8 mouse cellular contexts compared by ENCODE assay signal in genomic region chr5:119691075-119691474, GRCm38 (mm10). TPM values are rescaled to one million over a fixed set of nuclear protein-coding genes. Genes with fewer than 3 reads are reported as not detected.
DNase-seq lines count a peak whose midpoint lies in the region; ATAC-seq and TF ChIP-seq lines count a peak whose summit lies in the region.

No protein-coding gene starts in this region.

- H3K4me3 ChIP-seq in spleen, adult 2 months (ENCODE audit: extremely low read depth, insufficient read depth, insufficient read length) = no peak overlapping the region
- no peak overlapping the region for H3K4me3 ChIP-seq in forebrain, postnatal 0 days (ENCODE audit: low read depth, low read length)
- H3K4me3 ChIP-seq in kidney, embryonic 14.5 days (ENCODE audit: low read length) = 0 out of 2 replicates have a peak overlapping the region, but pooled peaks have one; percentile 3
- no peak overlapping the region for H3K4me3 ChIP-seq in limb, embryonic 11.5 days (ENCODE audit: low read depth, low read length)

- H3K9me3 ChIP-seq in forebrain, postnatal 0 days (ENCODE audit: low read length) = no peaks in the 10 kb centered on the region
- H3K9me3 ChIP-seq in kidney, embryonic 14.5 days (ENCODE audit: control insufficient read depth, low read length) = no peaks in the 10 kb centered on the region
- no peaks in the 10 kb centered on the region for H3K9me3 ChIP-seq in limb, embryonic 11.5 days (ENCODE audit: control insufficient read depth, low read length)

- DNase-seq in spleen, adult 2 months (ENCODE audit: low read depth in 1 of 2, low spot score in 2 of 2) = peak in 1 of 2 experiments; percentile 30
- DNase-seq in spleen, adult 12 weeks (ENCODE audit: low spot score) = no peak
- peak; percentile 85 for DNase-seq in brain, embryonic 14.5 days (ENCODE audit: low read depth)
- DNase-seq in forebrain, postnatal 0 days = peak; percentile 92
- peak; percentile 90 for DNase-seq in limb, embryonic 11.5 days (ENCODE audit: low spot score)
- DNase-seq in retina, embryonic 14.5 days (ENCODE audit: low spot score) = peak; percentile 92
- peak; percentile 68 to 83 for DNase-seq in urinary bladder, postnatal 4 days (ENCODE audit: low spot score in 2 of 2)

- H3K27me3 ChIP-seq in spleen, adult 2 months (ENCODE audit: control insufficient read depth, insufficient read depth, low read length) = peaks cover 3% of the 10 kb centered on the region
- peaks cover 56% of the 10 kb centered on the region for H3K27me3 ChIP-seq in forebrain, postnatal 0 days (ENCODE audit: insufficient read depth, low read length)
- H3K27me3 ChIP-seq in kidney, embryonic 14.5 days (ENCODE audit: control insufficient read depth, insufficient read depth, low read length) = peaks cover 58% of the 10 kb centered on the region
- peaks cover 40% of the 10 kb centered on the region for H3K27me3 ChIP-seq in limb, embryonic 11.5 days (ENCODE audit: control insufficient read depth, insufficient read depth, low read length)

- ATAC-seq in forebrain, postnatal 0 days = peak; percentile 32; the same call in 1 of the 2 replicates
- no peak for ATAC-seq in kidney, embryonic 14.5 days (ENCODE audit: low FRiP score, low TSS enrichment)
- no peak for ATAC-seq in limb, embryonic 11.5 days (ENCODE audit: insufficient number of reproducible peaks, low FRiP score, low TSS enrichment, low read depth)

- TF ChIP-seq POLR2A in spleen, adult 2 months (IDR thresholded peaks at IDR 0.05; ENCODE audit: low read depth, low read length) = no peak
- TF ChIP-seq POLR2A in brain, embryonic 14.5 days (IDR thresholded peaks at IDR 0.05; ENCODE audit: borderline replicate concordance, extremely low read depth, insufficient read depth, insufficient read length, poor library complexity, severe bottlenecking) = no peak

- no peak overlapping the region for H3K9ac ChIP-seq in forebrain, postnatal 0 days
- no peak overlapping the region; the same call in 1 of the 2 replicates for H3K9ac ChIP-seq in kidney, embryonic 14.5 days (ENCODE audit: low read depth, low read length)
- H3K9ac ChIP-seq in limb, embryonic 11.5 days (ENCODE audit: low read length) = no peak overlapping the region

- H3K4me1 ChIP-seq in spleen, adult 2 months (ENCODE audit: control insufficient read depth, insufficient read depth, insufficient read length) = no peaks in the 10 kb centered on the region
- H3K4me1 ChIP-seq in forebrain, postnatal 0 days (ENCODE audit: insufficient read depth) = no peaks in the 10 kb centered on the region
- H3K4me1 ChIP-seq in kidney, embryonic 14.5 days (ENCODE audit: control insufficient read depth, insufficient read depth, low read length) = peaks cover 10% of the 10 kb centered on the region
- H3K4me1 ChIP-seq in limb, embryonic 11.5 days (ENCODE audit: control insufficient read depth, insufficient read depth, low read length) = peaks cover 25% of the 10 kb centered on the region

- no peak overlapping the region for H3K27ac ChIP-seq in spleen, adult 2 months (ENCODE audit: insufficient read depth, low read length)
- H3K27ac ChIP-seq in forebrain, postnatal 0 days (ENCODE audit: low read depth, low read length) = no peak overlapping the region
- no peak overlapping the region for H3K27ac ChIP-seq in kidney, embryonic 14.5 days (ENCODE audit: low read depth, low read length)
- H3K27ac ChIP-seq in limb, embryonic 11.5 days (replicated peaks; ENCODE audit: low read depth, low read length) = no peak overlapping the region

- H3K36me3 ChIP-seq in spleen, adult 2 months (ENCODE audit: control insufficient read depth, insufficient read depth, low read length) = no peaks in the 10 kb centered on the region
- no peaks in the 10 kb centered on the region for H3K36me3 ChIP-seq in forebrain, postnatal 0 days (ENCODE audit: insufficient read depth)
- no peaks in the 10 kb centered on the region for H3K36me3 ChIP-seq in kidney, embryonic 14.5 days (ENCODE audit: control insufficient read depth, insufficient read depth, low read length)
- H3K36me3 ChIP-seq in limb, embryonic 11.5 days (ENCODE audit: control insufficient read depth, insufficient read depth, low read length) = no peaks in the 10 kb centered on the region

- WGBS in spleen, adult 2 months = 2% methylated on average over 13 of the region's 13 CpGs
- WGBS in forebrain, postnatal 0 days = 2% methylated on average over 13 of the region's 13 CpGs
- under 1% methylated on average over 13 of the region's 13 CpGs for WGBS in kidney, embryonic 14.5 days
- under 1% methylated on average over 13 of the region's 13 CpGs for WGBS in limb, embryonic 11.5 days

- TF ChIP-seq CTCF in spleen, adult 2 months (IDR thresholded peaks at IDR 0.05; ENCODE audit: extremely low read depth, insufficient read depth, insufficient read length, insufficient replicate concordance) = peak; percentile 78; the same call in 1 of the 2 replicates
- peak; percentile 94 for TF ChIP-seq CTCF in brain, embryonic 14.5 days (IDR thresholded peaks at IDR 0.05; ENCODE audit: borderline replicate concordance, extremely low read depth, insufficient read depth, insufficient read length)
- peak; percentile 92 for TF ChIP-seq CTCF in forebrain, postnatal 0 days (IDR thresholded peaks at IDR 0.05; ENCODE audit: low read depth)

- no peak overlapping the region for H3K4me2 ChIP-seq in forebrain, postnatal 0 days (ENCODE audit: low read depth)
- H3K4me2 ChIP-seq in kidney, embryonic 14.5 days (replicated peaks; ENCODE audit: low read depth, low read length) = no peak overlapping the region
- no peak overlapping the region for H3K4me2 ChIP-seq in limb, embryonic 11.5 days (ENCODE audit: low read depth, severe bottlenecking)

RNA-seq across cellular contexts. Expression of gene Tbx3, which starts 20.6 kb away (rescaled TPM):
- polyA plus RNA-seq in spleen, adult 2 months (2012; rRNA removed) = 0.88 and 4.8 TPM in 2 replicates
- polyA plus RNA-seq in brain, embryonic 14.5 days (2012; rRNA removed) = 1.0 and 3.0 TPM in 2 replicates
- total RNA-seq in forebrain, postnatal 0 days (2014; rRNA removed) = 1.5 and 2.9 TPM in 2 replicates
- polyA plus RNA-seq in forebrain, postnatal 0 days (2015; fragmentation: Nextera tagmentation; extraction: Ambion mirVana) = 1.2 and 1.7 TPM in 2 replicates
- 31.7 and 53.3 TPM in 2 replicates for polyA plus RNA-seq in kidney, embryonic 14.5 days (2014; fragmentation: Nextera tagmentation; extraction: Ambion mirVana)
- polyA plus RNA-seq in limb, embryonic 11.5 days (2014; fragmentation: Nextera tagmentation; extraction: Ambion mirVana) = 42.6 and 52.2 TPM in 2 replicates
